Mouse (Mus musculus) stomach, postnatal 0 days (tissue): Measurements from ENCODE around the gene Lyrm9.

Source experiments
- CTCF ChIP-seq: IDR thresholded peaks from 2 replicates; pipeline ENCODE4 v1.5.1; 2016; ENCODE audit warnings: antibody characterized with exemption, low read depth, mild to moderate bottlenecking, moderate library complexity
- EP300 ChIP-seq: optimal IDR thresholded peaks from 2 replicates; pipeline ENCODE3; 2016; ENCODE audit warnings: antibody characterized with exemption

GRCm38 (mm10) chr11:78879727-78880126 lies 53.3 kb downstream of the Lyrm9 start:
- TF ChIP-seq EP300 (no peak), CTCF (no peak)
